Mouse (Mus musculus) Patski (cell line): ENCODE measurements around the gene Foxc1. TPM values are rescaled to one million over a fixed set of nuclear protein-coding genes. Genes with fewer than 3 reads are reported as not detected.

Source experiments
- ATAC-seq: fragments of 100-300 bp; one replicate; pipeline ENCODE4 v1.8.0; 2021
- CTCF ChIA-PET: fragments of 350-600 bp; sonication (Branson Sonifier 250); formaldehyde crosslinking; loops from one replicate; lab custom pipeline; 2022; ENCODE audit warnings: inconsistent platforms; lab: Charles Lee
- POLR2A ChIA-PET: fragments of 350-600 bp; sonication (Branson Sonifier 250); formaldehyde crosslinking; loops from one replicate; lab custom pipeline; 2022; ENCODE audit warnings: antibody characterized with exemption, inconsistent platforms; lab: Charles Lee
- DNase-seq: peaks from one replicate; pipeline ENCODE4 v3.0.0-alpha.2; 2011; ENCODE audit warnings: low read depth, low spot score
- H3K27me3 ChIP-seq: fragments of 371-371 bp; one replicate; pipeline ENCODE4 v1.5.1; 2021
- CTCF ChIP-seq: fragments of 100-300 bp; IDR thresholded peaks from one replicate; pipeline ENCODE4 v1.5.1; 2021
- in situ Hi-C: fragments of 300-500 bp; cut with MboI; formaldehyde crosslinking; loops from 3 replicates; pipeline ENCODE4 v1.11.1; 2018; ENCODE audit warnings: low pct_unique_long_range_greater_than_20kb, mixed read lengths
- polyA plus RNA-seq: library from polyadenylated mRNA; unstranded; gene quantifications from one replicate; pipeline ENCODE4 v1.2.3, GENCODE M21; 2021

The Foxc1 gene
- 29.1 TPM for polyA plus RNA-seq

DNA sequence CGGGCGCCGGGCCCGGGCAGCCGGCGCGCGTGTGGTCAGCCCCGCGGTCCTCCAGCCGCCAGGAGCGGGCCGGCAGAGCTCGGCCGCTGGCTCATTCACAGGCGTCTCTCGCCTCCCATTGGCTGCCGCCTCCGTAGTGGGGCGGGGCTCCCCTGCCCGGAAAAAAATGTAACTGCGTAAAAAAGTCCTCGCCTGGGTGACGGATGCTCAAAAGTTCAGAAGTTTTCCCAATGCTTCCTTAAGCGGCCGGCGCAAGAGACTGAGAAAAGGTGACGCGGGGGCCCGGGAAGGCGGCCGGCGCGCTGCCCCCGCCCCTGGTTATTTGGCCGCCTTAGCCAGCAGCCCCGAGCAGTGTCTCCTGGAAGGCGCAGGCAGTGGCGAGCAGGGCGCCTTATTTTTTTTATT lies at the start of gene Foxc1:
Foxc1 (plus strand) TSS at position 206 of the 405 bp plus-strand sequence.
- H3K27me3 ChIP-seq = no peaks in the 10 kb centered on the region
- in situ Hi-C loops = loop anchor here (10.0 kb wide), 1 partner anchor 488 kb away; no protein-coding TSS in a partner anchor
- POLR2A ChIA-PET = interaction anchor here (0.7 to 3.5 kb wide), 5 partner anchors 9 to 406 kb away, joined by 3 to 35 read pairs (median 5); no protein-coding TSS in a partner anchor
- peak; percentile 78 for ATAC-seq
- CTCF ChIA-PET = interaction anchor here (0.6 to 7.0 kb wide), 2 partner anchors 408 to 871 kb away, joined by 3 to 42 read pairs; no protein-coding TSS in a partner anchor
- peak; percentile 96 for DNase-seq
- no peak for TF ChIP-seq CTCF

DNA sequence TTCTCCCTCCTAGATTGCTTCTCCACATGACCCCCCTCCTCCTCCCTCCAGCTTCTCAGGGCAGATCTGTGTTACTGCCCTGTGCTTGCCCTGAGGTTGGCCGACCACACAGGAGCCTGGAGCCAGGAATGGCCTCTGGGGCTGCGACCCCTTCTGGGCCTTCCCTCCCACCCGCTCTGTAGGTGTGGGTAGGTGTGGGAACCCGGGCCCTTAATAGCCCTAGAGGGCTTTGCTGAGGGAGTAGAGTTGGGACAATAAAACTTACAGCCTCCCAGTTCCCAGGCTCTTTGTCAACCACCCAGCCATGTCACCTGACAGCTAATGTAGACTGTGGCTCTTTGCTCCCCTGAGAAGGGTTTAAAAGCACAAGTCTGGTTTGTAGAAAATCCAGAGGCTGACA lies 46.0 kb upstream of the Foxc1 start:
- no peaks in the 10 kb centered on the region for H3K27me3 ChIP-seq
- no peak for TF ChIP-seq CTCF
- DNase-seq (no peak), ATAC-seq (no peak)
- ChIA-PET POLR2A (no interaction called here), CTCF (no interaction called here)
- in situ Hi-C loops = no loop called here

DNA sequence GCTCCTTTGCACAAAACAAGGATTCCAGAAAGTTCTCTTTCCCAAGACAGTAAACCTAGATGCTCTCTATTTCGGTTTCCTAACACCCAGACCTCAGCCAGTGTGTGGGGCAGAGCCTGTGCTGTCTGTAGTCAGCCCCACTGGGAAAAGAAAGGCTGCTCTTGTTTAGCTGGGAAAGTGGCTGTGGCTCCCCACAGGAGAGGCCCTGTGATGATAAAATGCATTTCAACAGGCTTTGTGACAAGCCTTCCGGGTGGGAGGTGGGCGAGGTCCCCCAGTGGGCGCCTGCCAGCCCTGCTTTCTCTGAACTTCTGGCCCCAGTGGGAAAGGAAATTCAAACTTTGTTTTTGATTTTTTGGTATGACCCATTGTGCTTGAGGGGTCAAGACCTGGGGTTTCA lies 45.4 kb upstream of the Foxc1 start:
- ATAC-seq (no peak), DNase-seq (no peak)
- in situ Hi-C loops = no loop called here
- ChIA-PET POLR2A (no interaction called here), CTCF (no interaction called here)
- TF ChIP-seq CTCF = no peak
- no peaks in the 10 kb centered on the region for H3K27me3 ChIP-seq

DNA sequence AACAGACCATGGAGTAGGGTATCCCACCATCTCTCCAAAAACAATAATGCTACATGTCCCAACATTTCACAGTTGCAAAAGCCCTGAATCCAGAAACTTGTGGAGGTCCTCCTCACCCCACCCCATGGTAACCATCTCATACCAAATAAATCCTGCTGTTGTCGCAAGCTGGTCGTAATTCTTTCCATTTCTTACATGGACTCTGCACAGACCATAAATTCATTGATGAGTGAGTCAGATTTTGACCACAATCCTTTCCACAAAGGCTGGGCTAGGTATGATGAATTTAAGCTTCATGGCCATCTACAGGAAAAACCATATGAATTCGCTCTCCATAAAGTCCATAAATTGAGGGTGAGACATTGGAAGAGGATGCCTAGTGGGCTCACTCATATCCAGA lies 42.0 kb upstream of the Foxc1 start:
- DNase-seq (peak; percentile 66), ATAC-seq (peak; percentile 55)
- no peak for TF ChIP-seq CTCF
- H3K27me3 ChIP-seq = no peaks in the 10 kb centered on the region
- ChIA-PET CTCF (no interaction called here), POLR2A (interaction anchor here (0.6 kb wide), 1 partner anchor 802 kb away, joined by 3 read pairs; no protein-coding TSS in a partner anchor)
- in situ Hi-C loops = no loop called here

DNA sequence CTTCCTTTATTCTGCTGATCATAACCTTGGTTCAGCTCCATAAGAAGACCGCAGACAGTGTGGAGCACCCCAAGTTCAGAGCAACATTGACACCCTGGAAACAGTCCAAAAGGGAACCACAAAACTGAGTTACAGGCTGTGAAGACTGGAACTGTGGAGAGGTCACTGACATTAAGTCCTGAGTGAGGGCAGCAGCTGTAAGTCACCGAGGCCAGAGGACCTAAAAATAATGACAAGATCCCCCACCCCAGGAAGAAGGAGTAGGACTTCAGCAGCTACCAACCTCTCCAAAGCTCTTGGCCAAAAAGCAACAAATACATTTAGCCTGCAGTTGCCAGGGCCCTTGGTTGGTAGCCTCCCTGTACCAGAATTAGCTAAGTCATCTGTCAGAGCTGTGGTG lies 40.9 kb upstream of the Foxc1 start:
- ChIA-PET POLR2A (no interaction called here), CTCF (no interaction called here)
- TF ChIP-seq CTCF = no peak
- in situ Hi-C loops = no loop called here
- ATAC-seq (no peak), DNase-seq (no peak)
- no peaks in the 10 kb centered on the region for H3K27me3 ChIP-seq

DNA sequence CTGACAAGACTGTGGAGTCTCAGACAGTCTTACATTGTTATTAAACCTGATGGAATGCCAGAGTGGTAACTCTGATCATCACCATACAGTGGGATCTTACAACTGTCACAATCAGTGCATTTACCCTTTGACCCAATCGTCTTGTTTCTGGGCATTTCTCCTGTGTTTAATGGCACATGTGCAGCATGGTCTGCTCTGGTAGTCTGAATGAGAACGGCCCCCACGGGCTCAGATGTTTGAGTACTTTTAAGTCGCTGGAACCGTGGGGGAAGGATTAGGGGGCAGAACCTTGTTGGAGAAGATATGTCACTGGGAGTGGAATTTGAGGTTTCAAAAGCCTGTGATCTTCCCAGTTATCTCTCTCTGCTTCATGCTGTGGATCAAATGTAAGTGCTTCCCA lies 33.6 kb upstream of the Foxc1 start:
- no peaks in the 10 kb centered on the region for H3K27me3 ChIP-seq

DNA sequence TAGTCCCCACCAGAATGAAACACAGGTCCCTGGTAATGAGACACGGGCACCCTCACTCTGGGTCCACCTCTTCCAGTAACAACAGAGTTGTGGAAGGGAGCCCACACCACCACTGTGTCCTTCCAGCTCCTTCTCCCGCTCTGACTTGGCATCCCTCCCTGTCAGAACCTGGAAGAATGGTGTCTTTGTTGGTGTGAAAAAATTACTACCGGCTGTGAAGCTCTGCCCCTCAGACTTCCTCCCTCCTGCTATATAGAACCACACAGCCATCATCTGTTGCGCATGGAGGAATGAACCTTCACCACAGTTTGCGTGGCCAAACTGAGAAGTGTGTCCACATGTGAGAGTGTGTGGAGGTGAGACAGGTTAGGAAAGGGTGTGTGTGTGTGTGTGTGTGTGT lies 30.7 kb upstream of the Foxc1 start:
- TF ChIP-seq CTCF = no peak
- POLR2A ChIA-PET = no interaction called here
- in situ Hi-C loops = no loop called here
- ATAC-seq (no peak), DNase-seq (no peak)
- CTCF ChIA-PET = no interaction called here
- no peaks in the 10 kb centered on the region for H3K27me3 ChIP-seq

More for the DNA sequence above, 33.6 kb upstream of the Foxc1 start:
- ChIA-PET CTCF (interaction anchor here (2.6 kb wide), 1 partner anchor 8 kb away, joined by 10 read pairs; no protein-coding TSS in a partner anchor), POLR2A (no interaction called here)
- no peak for DNase-seq
- no peak for TF ChIP-seq CTCF
- in situ Hi-C loops = no loop called here
- ATAC-seq = no peak

DNA sequence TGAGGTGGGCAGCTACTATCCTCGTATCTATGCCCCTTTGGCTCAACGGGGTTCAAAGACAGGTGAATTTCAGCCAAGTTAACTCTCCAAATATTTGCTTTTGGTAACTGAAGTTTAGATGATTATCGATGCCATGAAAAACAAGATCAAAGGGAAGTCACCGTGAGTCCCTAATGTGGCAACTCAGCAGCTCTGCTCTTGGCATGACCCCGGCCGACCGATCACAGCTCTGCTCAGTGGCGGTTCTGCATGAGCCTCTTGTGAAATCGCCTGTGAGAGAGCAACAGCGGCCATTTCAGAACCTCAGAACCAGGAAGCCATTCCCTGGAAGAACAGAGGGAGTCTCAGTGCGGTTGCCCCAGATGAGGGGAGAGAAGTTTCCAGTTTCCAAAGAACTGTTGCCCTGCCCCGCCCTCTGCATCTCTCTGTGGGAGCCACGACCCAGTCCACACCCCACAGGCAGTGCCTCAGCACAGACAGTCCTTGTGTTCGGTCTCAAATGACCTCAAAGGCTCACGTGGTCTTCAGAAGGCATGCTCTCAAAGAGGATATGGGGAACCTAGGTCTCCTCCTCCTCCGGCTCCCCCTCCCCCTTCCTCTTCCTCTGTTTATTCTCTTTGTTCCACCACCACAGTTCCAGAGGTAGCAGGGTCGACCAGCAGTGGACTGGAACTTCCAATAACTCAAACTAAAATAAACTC lies 27.0 kb upstream of the Foxc1 start:
- no peak for TF ChIP-seq CTCF
- CTCF ChIA-PET = interaction anchor here (2.0 to 3.4 kb wide), 2 partner anchors 8 to 13 kb away, joined by 8 to 10 read pairs; no protein-coding TSS in a partner anchor
- DNase-seq (no peak), ATAC-seq (no peak)
- POLR2A ChIA-PET = interaction anchor here (0.5 kb wide), 1 partner anchor 957 kb away, joined by 3 read pairs; no protein-coding TSS in a partner anchor
- H3K27me3 ChIP-seq = no peaks in the 10 kb centered on the region
- in situ Hi-C loops = no loop called here

DNA sequence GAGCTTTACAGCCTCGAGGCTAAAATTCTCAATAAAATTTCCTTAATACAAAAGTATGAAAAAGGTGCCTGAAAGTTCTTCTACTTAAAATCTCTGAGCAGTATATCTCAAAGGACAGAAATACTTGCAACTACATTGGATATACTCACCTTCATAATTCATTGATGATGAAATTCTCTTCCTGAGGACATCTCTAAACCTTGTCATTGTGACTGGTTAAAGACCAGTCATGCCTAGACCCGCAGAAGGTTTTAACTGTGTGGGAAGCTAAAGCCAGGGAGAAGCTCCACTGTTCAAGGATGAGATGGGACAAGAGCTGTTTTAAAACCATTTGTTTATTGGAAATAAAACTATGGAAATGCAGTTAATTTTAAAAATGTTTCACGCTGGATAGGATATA lies 26.1 kb upstream of the Foxc1 start:
- ATAC-seq (no peak), DNase-seq (no peak)
- no peak for TF ChIP-seq CTCF
- ChIA-PET POLR2A (no interaction called here), CTCF (interaction anchor here (1.0 to 3.4 kb wide), 3 partner anchors 9 to 12 kb away, joined by 3 to 10 read pairs (median 8); no protein-coding TSS in a partner anchor)
- H3K27me3 ChIP-seq = no peaks in the 10 kb centered on the region
- in situ Hi-C loops = no loop called here

DNA sequence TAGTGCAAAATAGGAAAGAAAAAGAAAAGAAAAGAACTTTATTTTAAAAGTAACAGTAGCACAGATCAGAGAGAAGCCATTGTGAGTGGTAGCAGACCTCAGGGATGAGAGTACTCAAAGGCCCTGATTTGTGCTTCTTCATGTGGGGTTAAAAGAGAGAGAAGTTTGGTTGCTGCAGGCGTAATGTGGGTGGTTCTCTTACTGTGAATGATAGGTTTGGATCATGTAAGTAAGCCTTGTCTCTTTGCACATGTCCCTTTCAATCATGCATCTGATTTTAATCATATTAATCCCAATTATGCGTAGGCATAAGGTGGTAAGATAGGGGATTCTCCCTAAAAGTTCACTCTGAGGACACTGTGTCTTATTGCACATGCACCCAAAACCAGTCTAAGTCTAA lies 24.4 kb upstream of the Foxc1 start:
- TF ChIP-seq CTCF = no peak
- ChIA-PET POLR2A (no interaction called here), CTCF (interaction anchor here (3.4 kb wide), 1 partner anchor 11 kb away, joined by 10 read pairs; no protein-coding TSS in a partner anchor)
- no peaks in the 10 kb centered on the region for H3K27me3 ChIP-seq
- ATAC-seq = no peak
- in situ Hi-C loops = no loop called here
- DNase-seq = no peak

DNA sequence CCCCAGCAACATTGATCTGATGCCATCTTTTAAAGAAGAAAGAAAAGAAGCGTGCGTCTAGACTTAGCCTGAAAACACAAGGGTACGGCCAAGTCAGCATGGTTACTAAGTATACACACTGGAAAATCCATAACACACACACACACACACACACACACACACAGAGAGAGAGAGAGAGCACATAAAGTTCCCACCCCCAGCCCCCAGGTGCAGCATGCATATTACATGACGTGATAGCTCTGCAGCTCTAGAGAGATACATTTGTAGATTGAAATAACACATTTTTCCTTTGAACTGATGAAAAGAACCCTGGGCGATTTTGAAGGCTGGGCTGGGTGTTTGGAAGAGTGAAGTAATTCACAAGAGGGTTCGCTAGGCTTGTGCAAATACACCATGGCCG lies 21.7 kb upstream of the Foxc1 start:
- no peak for DNase-seq
- TF ChIP-seq CTCF = no peak
- CTCF ChIA-PET = no interaction called here
- ATAC-seq = no peak
- in situ Hi-C loops = no loop called here
- POLR2A ChIA-PET = interaction anchor here (0.7 kb wide), 1 partner anchor 158 kb away, joined by 3 read pairs; no protein-coding TSS in a partner anchor
- no peaks in the 10 kb centered on the region for H3K27me3 ChIP-seq
